Mouse (Mus musculus) spleen, adult 2 months (tissue): Measurements from ENCODE around the gene Ap5z1.

Experiments
- CTCF ChIP-seq: fragments of 200-500 bp; IDR thresholded peaks from 2 replicates; pipeline ENCODE4 v1.5.1; 2011; ENCODE audit warnings: mild to moderate bottlenecking, inconsistent platforms; ENCODE audit not compliant: insufficient read depth, insufficient read length, insufficient replicate concordance; ENCODE audit errors: extremely low read depth
- POLR2A ChIP-seq: fragments of 200-500 bp; IDR thresholded peaks from 2 replicates; pipeline ENCODE4 v1.6.1; 2011; ENCODE audit warnings: low read depth, low read length, inconsistent platforms

DNA sequence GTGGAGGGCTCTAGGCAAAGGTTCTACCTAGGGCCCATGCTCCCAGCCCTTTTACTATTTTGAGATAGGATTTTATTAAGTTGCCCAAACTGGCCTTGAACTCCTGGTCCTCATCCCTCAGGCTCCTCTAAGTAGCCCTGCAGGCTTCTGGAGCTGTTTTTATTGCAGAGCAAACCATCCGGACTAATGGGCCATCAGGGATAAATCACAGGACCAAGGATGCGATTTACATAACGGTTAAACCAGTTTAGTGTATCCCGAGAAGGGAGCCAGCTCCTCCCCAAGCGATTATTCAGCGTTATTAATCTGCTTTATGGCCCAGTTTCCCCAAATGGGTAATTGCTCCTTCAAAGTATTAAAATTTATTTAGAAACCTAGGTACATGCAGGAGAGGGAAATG, 48.3 kb upstream of the Ap5z1 start:
- TF ChIP-seq CTCF (no peak), POLR2A (no peak)
